Mouse (Mus musculus): ENCODE data around the gene Mpg. TPM values are rescaled to one million over a fixed set of nuclear protein-coding genes. Genes with fewer than 3 reads are reported as not detected.
A peak's percentile ranks its signal among the peaks of the same experiment; 100 is the strongest.

Mpg gene
- total RNA-seq, 4 experiments from 2014 or later: 5.5 to 7.7 (median 6.2) TPM

DNA sequence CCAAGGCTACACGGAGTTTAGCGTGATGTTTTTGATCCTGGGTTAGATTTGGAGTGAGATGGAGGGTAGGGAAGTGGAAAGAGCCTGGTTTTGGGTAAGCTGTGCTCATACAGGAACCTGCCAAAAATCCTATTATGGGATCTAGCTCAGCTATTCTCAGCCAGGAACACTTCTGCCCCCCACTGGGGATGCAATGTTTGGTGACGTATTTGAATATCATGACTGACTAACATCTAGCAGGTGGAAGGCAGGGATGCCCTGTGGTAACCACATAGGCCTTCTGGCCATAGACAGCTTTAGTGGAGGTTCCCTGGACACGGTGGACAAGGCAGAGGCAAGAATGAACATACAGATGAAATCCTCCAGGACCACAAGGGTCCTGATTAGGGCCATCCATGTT lies 3.9 kb downstream of the Mpg start:
- DNase-seq (ENCODE audit: low spot score): no peak

- no peak for DNase-seq (ENCODE audit: low spot score)
Measured at GRCm38 (mm10) chr11:32231125-32231524, 4.8 kb downstream of the Mpg start.

- no peak for DNase-seq (ENCODE audit: low spot score)
Measured at GRCm38 (mm10) chr11:32232848-32233247, 6.5 kb downstream of the Mpg start.

GRCm38 (mm10) chr11:32233895-32234294 lies 7.6 kb downstream of the Mpg start:
- DNase-seq (ENCODE audit: low spot score): no peak

- DNase-seq (ENCODE audit: low spot score): no peak
Measured at GRCm38 (mm10) chr11:32234816-32235485, 8.6 kb downstream of the Mpg start.

GRCm38 (mm10) chr11:32235646-32236045 lies 9.3 kb downstream of the Mpg start:
- DNase-seq (ENCODE audit: low spot score): peak; percentile 68

DNA sequence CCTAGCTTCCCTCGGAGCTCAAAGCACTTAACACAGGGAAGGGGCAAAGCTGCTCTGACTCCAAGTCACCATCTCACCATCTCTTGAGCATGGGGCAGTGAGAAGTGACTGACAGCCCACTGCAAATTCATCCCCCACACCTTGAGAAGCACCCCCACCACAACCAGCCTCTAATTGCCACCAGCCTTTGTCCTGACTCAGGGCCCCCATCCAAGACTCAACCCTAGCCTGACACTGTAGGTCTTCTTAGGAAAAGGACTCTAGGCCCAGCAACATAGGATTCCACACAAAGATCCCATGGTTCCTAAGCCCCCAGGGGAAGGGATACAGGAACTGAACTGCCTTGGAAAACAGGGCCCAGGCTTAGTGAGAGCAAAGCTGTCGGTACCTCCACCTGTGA lies 9.8 kb downstream of the Mpg start:
- no peak for DNase-seq (ENCODE audit: low spot score)

DNA sequence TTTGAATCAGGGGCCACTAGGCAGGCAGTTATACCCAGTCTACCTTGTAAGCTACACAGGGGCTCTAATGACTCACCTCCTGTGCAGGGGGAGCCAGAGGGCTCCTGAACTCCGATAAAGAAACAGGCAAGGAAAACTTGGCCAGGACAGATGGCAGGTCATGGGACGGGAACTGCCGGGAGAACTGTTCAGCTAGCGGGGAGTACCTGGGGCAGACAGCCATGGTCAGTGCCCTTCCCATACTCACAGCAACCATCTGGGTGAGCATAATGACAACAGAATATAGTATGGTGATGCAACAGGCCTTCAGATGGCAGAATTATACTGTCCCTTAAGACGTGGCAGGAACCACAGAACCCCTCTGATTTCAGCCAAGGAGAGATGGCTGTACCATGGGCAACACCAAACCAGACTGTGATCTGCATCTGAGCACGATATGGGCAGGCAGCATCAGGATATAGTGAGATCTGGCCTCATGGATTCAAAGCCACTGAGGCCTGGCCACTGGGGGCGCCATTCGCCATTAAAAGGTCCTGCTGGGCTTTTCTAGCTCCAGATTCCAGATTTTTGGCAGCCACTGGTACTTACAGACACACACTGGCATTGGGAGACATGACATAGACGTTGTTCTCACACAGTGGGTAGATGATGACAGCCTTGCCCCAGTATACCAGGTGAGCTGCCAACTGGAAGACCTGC lies 10.6 kb downstream of the Mpg start:
- DNase-seq (ENCODE audit: low spot score): no peak

GRCm38 (mm10) chr11:32237411-32237795 lies 11.1 kb downstream of the Mpg start:
- no peak for DNase-seq (ENCODE audit: low spot score)

DNA sequence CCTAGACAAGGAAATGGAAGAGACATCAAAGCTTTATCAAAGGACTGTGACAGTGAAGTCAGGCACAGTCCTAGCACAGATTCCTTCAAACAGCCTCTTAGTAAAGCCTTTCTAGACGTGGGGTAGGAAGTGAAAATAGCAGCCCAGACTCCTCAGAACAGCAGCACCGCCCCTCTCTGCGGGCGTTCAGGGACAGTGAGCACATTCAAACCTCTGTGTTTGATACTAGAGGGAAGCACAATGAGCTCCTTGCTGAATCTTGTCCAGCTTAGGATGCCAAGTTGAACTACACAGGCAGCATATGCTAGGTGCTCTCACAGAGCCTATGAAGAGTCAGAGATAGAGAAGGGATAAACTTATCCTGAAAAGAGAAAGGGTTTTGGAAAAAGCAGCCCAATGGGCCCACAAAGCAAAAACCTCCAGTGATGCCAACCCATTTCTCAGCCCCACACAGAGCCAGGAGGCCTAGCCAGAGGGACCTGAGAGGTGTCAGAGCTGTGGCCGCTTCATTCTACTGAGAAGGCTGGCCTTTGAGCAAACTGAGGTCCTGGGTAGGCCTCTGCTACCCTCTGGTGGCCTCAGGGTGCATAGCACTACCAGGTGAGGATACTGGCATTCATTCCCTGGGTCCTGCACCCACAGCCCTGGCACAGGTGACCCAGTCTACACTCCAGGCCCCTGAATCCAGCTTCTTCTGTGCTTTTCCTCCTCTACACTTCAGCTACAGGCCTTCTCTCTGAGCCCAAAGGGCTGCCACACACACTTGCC lies 12.0 kb downstream of the Mpg start:
- peak; percentile 67 for DNase-seq (ENCODE audit: low spot score)

- DNase-seq (ENCODE audit: low spot score): no peak
Measured at GRCm38 (mm10) chr11:32241391-32241790, 15.1 kb downstream of the Mpg start.

- DNase-seq (ENCODE audit: low spot score): no peak
Measured at GRCm38 (mm10) chr11:32242209-32242608, 15.9 kb downstream of the Mpg start.

GRCm38 (mm10) chr11:32243205-32243955 lies 17.1 kb downstream of the Mpg start:
- DNase-seq (ENCODE audit: low spot score): no peak

DNA sequence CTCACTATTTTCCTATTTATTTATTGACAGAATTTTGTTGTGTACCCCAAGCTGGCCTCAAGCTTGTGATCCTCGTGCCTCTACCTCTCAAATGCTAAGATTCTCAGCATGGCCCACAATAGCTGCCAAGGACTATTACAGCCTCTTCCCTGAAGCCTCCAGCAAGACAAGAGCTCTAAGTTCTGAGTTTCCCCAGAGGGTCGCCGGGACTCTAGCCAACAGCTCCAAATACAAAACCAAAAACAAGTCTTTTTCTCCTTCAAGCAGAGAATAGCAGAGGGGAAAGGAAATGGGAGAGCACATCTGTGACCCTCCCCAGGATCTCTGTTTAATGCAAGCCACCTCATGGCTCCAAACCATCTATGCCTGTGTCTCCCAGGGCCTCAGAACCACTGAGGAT lies 17.8 kb downstream of the Mpg start:
- peak; percentile 50 for DNase-seq (ENCODE audit: low spot score)

DNA sequence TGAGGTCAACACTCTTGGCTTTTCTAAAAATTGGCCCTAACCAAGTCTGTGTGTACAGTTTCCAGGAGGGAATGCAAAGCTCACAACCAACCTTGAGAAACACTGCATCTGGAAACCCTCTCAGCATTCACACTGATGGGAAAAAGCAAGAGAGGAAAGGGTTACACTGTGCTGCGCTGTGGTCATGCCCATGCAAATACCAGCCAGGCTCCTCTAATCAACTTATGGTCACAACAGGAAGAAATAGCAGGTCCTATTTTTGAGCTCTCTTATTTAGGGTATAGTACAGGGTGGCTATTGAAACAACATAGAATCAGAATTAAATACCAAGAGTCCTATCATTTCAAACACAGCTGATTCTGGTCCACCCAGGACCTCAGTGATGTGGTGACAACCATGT lies 18.3 kb downstream of the Mpg start:
- no peak for DNase-seq (ENCODE audit: low spot score)

GRCm38 (mm10) chr11:32245614-32246013 lies 19.3 kb downstream of the Mpg start:
- no peak for DNase-seq (ENCODE audit: low spot score)

- no peak for DNase-seq (ENCODE audit: low spot score)
Measured at GRCm38 (mm10) chr11:32247068-32247467, 20.8 kb downstream of the Mpg start.

DNA sequence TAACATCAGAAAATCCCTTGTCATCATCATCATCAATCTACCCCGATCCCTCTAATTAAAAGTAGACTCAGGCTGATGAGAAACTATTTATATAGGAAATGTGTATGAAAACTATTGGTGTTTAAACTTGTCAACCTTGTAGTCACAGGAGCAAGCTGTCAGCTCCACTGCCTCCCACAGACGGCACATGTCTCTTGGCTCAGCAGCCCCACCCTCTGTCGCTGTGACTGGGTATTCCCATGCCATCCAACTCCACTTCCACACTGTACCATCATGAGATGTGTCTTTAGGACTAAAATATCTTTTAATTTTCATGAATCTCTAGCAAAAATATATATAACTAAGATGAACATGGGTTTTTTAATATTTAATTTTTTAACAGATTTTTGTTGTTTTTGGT lies 22.0 kb downstream of the Mpg start:
- no peak for DNase-seq (ENCODE audit: low spot score)

DNA sequence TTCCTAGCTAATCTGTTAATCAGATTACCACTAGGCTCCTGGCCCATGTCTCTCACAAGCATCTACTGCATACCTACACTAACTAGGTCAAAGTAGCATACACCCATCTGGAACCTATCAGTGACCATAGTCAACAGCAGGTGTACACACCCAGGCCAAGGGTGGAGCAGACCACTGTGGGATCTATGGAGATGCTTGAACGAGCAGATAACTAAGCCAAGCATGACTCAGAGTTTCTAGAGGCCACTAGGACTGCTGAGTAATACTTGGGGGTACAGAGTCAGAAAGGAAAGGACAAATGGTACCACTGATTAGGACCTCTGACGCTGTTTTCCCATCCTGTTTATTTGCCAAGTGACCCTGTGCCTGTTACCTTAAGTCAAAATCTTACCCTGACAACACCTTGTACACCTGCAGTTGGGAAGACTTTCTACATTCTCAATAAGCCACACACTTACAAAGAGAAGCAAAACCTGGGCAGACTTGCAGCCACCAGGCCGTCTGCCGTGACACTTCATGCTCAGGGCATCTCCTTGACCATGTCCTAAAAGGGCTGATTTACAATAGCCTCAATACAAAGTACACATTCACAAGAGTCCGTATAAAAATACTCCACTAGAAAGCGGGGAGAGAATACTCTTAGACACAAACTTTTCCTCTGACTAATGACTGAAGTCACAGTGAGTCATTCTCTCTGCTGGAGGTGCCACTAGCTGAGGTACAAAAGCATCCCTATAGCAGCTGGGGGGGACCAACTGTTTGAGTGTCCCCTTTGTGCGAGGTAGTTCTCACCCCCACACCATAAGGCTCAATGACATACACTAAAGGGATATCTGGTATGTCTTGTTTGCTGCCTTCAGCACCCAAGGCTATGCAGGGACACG lies 24.8 kb downstream of the Mpg start:
- no peak for DNase-seq (ENCODE audit: low spot score)

DNA sequence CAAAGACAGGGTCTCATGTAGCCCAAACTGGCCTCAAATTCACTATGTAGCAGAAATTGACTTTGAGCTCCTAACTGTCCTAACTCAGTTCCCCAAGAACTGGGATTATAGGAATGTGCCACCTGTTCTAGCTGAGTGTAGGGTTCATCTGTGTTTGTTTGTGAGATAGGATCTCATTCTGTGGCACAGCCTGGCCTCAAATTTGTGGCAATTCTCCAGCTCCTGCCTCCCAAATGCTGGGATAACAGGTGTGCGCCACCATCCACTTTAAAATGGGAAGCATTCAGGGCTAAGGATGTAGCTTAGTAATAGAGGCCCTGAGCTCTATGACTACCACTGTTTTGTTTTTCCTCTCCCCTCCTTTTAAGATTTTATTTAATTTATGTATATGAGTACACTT lies 26.8 kb downstream of the Mpg start:
- no peak for DNase-seq (ENCODE audit: low spot score)

GRCm38 (mm10) chr11:32256146-32256545 lies 29.8 kb downstream of the Mpg start:
- DNase-seq (ENCODE audit: low spot score): no peak

All from heart, adult 8-10 months (tissue).